Mouse (Mus musculus): Measurements from ENCODE around the gene Basp1. TPM values are rescaled to one million over a fixed set of nuclear protein-coding genes. Genes with fewer than 3 reads are reported as not detected.

Basp1 gene
- polyA plus RNA-seq, 1 experiment = 5.2 TPM

Other genes with a start within 250 kb of the Basp1 start
- gene Myo10, start 208.8 kb upstream of the Basp1 start, polyA plus RNA-seq (2012; ENCODE audit: insufficient read depth, insufficient read length, missing spikeins) = 25.2 and 34.0 TPM in 2 replicates

Data from brown adipose tissue, adult 24 weeks (tissue).